Mouse (Mus musculus) kidney, adult 2 months (tissue): ENCODE results near the gene Atp2b2.

ENCODE experiments used
- CTCF ChIP-seq: fragments of 200-500 bp; conservative IDR thresholded peaks from 2 replicates; pipeline ENCODE4 v1.5.1; 2011; ENCODE audit warnings: low read depth, mild to moderate bottlenecking, control low read depth, low read length, moderate library complexity, mixed read lengths; ENCODE audit not compliant: insufficient read depth, insufficient read length
- POLR2A ChIP-seq: fragments of 200-500 bp; IDR thresholded peaks from one replicate; pipeline ENCODE4 v1.6.1; 2011; ENCODE audit warnings: low read depth, low read length, control low read depth

- TF ChIP-seq CTCF (0 out of 2 replicates have a peak, but pooled peaks have one; percentile 16), POLR2A (no peak)
Observed at GRCm38 (mm10) chr6:113838493-113838892, 203.9 kb downstream of the Atp2b2 start.
